Mouse (Mus musculus) CH12.LX (cell line): ENCODE results near the gene Gm42421. TPM values are rescaled to one million over a fixed set of nuclear protein-coding genes. Genes with fewer than 3 reads are reported as not detected.

Experiments
- DNase-seq: peaks from one replicate; pipeline ENCODE4 v3.0.0-alpha.2; 2013; ENCODE audit errors: extremely low read depth
- H3K27ac ChIP-seq: 2 replicates; pipeline ENCODE4 v1.5.1; 2012; ENCODE audit warnings: low read depth, mild to moderate bottlenecking, control low read depth, moderate library complexity; ENCODE audit not compliant: insufficient read depth
- H3K27me3 ChIP-seq: replicated peaks from 2 replicates; pipeline ENCODE3; 2012; ENCODE audit warnings: inconsistent platforms
- H3K36me3 ChIP-seq, 2 experiments: replicated peaks in 1 of 2; 2 replicates each; pipeline versions ENCODE3 to v1.6.1; 2012; ENCODE audit warnings: inconsistent platforms in 1 of 2, low read length in 1 of 2, mild to moderate bottlenecking in 1 of 2, mixed read lengths in 1 of 2, moderate library complexity in 1 of 2; ENCODE audit not compliant: control insufficient read depth in 1 of 2, insufficient read depth in 1 of 2
- H3K4me1 ChIP-seq, 2 experiments: 2 replicates each; pipeline ENCODE4 v1.6.1; 2012; ENCODE audit warnings: inconsistent platforms in 1 of 2, moderate library complexity in 1 of 2; ENCODE audit not compliant: insufficient read depth in 2 of 2, control insufficient read depth in 1 of 2
- H3K4me2 ChIP-seq: 2 replicates; pipeline ENCODE4 v1.6.1; 2012; ENCODE audit warnings: low read depth, mild to moderate bottlenecking, control low read depth; ENCODE audit not compliant: poor library complexity, insufficient read depth, severe bottlenecking
- H3K4me3 ChIP-seq, 3 experiments: fragments of 150-350 bp in 1 of 3; sonication (generic) in 1 of 3; replicated peaks in 1 of 3; 2 replicates each; pipeline versions ENCODE3 to v1.5.1; 2011 to 2012; ENCODE audit warnings: low read depth in 2 of 3, low read length in 2 of 3, mild to moderate bottlenecking in 2 of 3, moderate library complexity in 2 of 3, control low read depth in 1 of 3, improper control_type of control experiment in 1 of 3, inconsistent platforms in 1 of 3, mixed read lengths in 1 of 3; ENCODE audit not compliant: poor library complexity in 1 of 3
- H3K79me2 ChIP-seq: replicated peaks from 2 replicates; pipeline ENCODE4 v1.6.1; 2012; ENCODE audit warnings: mild to moderate bottlenecking, moderate library complexity; ENCODE audit not compliant: control insufficient read depth, poor library complexity, insufficient read depth, severe bottlenecking; ENCODE audit errors: extremely low read depth
- H3K9ac ChIP-seq: 2 replicates; pipeline ENCODE4 v1.6.1; 2012; ENCODE audit warnings: low read depth, mild to moderate bottlenecking, control low read depth, moderate library complexity; ENCODE audit not compliant: insufficient read depth
- H3K9me3 ChIP-seq: replicated peaks from 2 replicates; pipeline ENCODE3; 2012; ENCODE audit warnings: low read length, inconsistent platforms, mixed read lengths
- E2F4 ChIP-seq: IDR thresholded peaks from 2 replicates; pipeline ENCODE4 v1.6.1; 2011; ENCODE audit warnings: low read depth, low read length, improper control_type of control experiment; ENCODE audit not compliant: insufficient replicate concordance
- ETS1 ChIP-seq: conservative IDR thresholded peaks from 2 replicates; pipeline ENCODE4 v1.6.1; 2012; ENCODE audit warnings: low read depth, mild to moderate bottlenecking, inconsistent platforms, low read length, improper control_type of control experiment, moderate library complexity
- GABPA ChIP-seq: IDR thresholded peaks from 2 replicates; pipeline ENCODE4 v1.6.1; 2012; ENCODE audit warnings: low read depth, low read length, improper control_type of control experiment, inconsistent platforms; ENCODE audit not compliant: insufficient replicate concordance
- KAT2A ChIP-seq: IDR thresholded peaks from 2 replicates; pipeline ENCODE4 v1.6.1; 2012; ENCODE audit warnings: low read length, improper control_type of control experiment, inconsistent platforms; ENCODE audit not compliant: insufficient replicate concordance
- MAFK ChIP-seq: IDR thresholded peaks from 2 replicates; pipeline ENCODE4 v1.6.1; 2011; ENCODE audit warnings: low read length, improper control_type of control experiment; ENCODE audit not compliant: insufficient replicate concordance
- MAX ChIP-seq: IDR thresholded peaks from 2 replicates; pipeline ENCODE4 v1.6.1; 2011; ENCODE audit warnings: low read length, improper control_type of control experiment
- MAZ ChIP-seq: IDR thresholded peaks from 2 replicates; pipeline ENCODE4 v1.6.1; 2012; ENCODE audit warnings: low read depth, mild to moderate bottlenecking, inconsistent platforms, low read length, improper control_type of control experiment, moderate library complexity
- MYC ChIP-seq: IDR thresholded peaks from 2 replicates; pipeline ENCODE4 v1.6.1; 2011; ENCODE audit warnings: low read depth, mild to moderate bottlenecking, improper control_type of control experiment, low read length
- POLR2A ChIP-seq: IDR thresholded peaks from 2 replicates; pipeline ENCODE4 v1.6.1; 2011; ENCODE audit warnings: low read depth, mild to moderate bottlenecking, improper control_type of control experiment, low read length
- RAD21 ChIP-seq: IDR thresholded peaks from 2 replicates; pipeline ENCODE4 v1.6.1; 2011; ENCODE audit warnings: low read depth, mild to moderate bottlenecking, low read length, improper control_type of control experiment, moderate library complexity
- RCOR1 ChIP-seq: conservative IDR thresholded peaks from 2 replicates; pipeline ENCODE4 v1.6.1; 2012; ENCODE audit warnings: low read depth, mild to moderate bottlenecking, inconsistent platforms, low read length, improper control_type of control experiment
- SMC3 ChIP-seq: IDR thresholded peaks from 2 replicates; pipeline ENCODE4 v1.6.1; 2011; ENCODE audit warnings: low read depth, low read length, improper control_type of control experiment
- TBP ChIP-seq: conservative IDR thresholded peaks from 2 replicates; pipeline ENCODE4 v1.6.1; 2011; ENCODE audit warnings: low read depth, low read length, improper control_type of control experiment
- ZKSCAN1 ChIP-seq: IDR thresholded peaks from 2 replicates; pipeline ENCODE4 v1.6.1; 2012; ENCODE audit warnings: low read depth, inconsistent platforms, low read length, improper control_type of control experiment, borderline replicate concordance
- ZMIZ1 ChIP-seq: IDR thresholded peaks from 2 replicates; pipeline ENCODE4 v1.6.1; 2012; ENCODE audit warnings: low read depth, mild to moderate bottlenecking, inconsistent platforms, low read length, improper control_type of control experiment
- dilution Hi-C: fragments of 300-500 bp; cut with MboI; formaldehyde crosslinking; loops from 2 replicates; pipeline ENCODE4 v1.14.3; 2020; ENCODE audit warnings: low sequenced_read_pairs; ENCODE audit not compliant: extremely low pct_unique_long_range_greater_than_20kb, extremely low pct_ligation_motif_present
- in situ Hi-C: fragments of 300-500 bp; cut with MboI; formaldehyde crosslinking; loops from 3 replicates; pipeline ENCODE4 v1.14.3; 2019; ENCODE audit warnings: low sequenced_read_pairs, low pct_ligation_motif_present, low pct_unique_long_range_greater_than_20kb, mixed read lengths
- polyA plus RNA-seq: library from polyadenylated mRNA; unstranded; fragments of >175 nt; gene quantifications from 2 replicates; pipeline ENCODE4 v1.2.1, GENCODE M21; 2012; ENCODE audit warnings: low read depth; ENCODE audit not compliant: insufficient read length
- total RNA-seq, 2 experiments: library from RNA; depleted of rRNA; stranded (reverse); fragments of 300-350 nt in 1 of 2; fragments of >200 nt in 1 of 2; gene quantifications; 2 replicates each; pipeline ENCODE4 v1.2.3; 2012 to 2014

The Gm42421 gene
- total and polyA plus RNA-seq, 3 experiments: 0.59 to 1.4 (median 1.0) TPM

DNA sequence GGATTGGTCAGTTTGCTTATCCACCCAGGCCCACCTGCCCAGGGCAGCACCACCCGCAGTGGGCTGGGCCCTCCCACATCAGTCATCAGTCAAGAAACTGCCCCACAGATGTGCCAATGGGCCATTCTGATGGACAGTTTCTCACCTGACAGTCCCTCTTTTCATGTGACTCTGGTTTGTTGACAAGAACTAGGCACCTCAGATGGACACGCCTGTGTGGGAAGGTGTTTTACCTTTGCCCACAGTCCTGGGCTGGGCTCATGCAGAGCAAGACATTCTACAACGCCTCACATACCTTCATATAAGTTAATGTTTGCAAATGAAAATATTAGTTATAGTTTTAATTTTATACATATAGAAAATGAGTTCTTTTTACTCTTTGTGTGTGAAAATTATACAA is 9.9 kb upstream of the Gm42421 start:
- H3K27me3 ChIP-seq: no peaks in the 10 kb centered on the region
- H3K4me2 ChIP-seq: no peak overlapping the region
- dilution Hi-C loops (no loop called here), in situ Hi-C loops (no loop called here)
- H3K4me3 ChIP-seq: no peak overlapping the region
- H3K79me2 ChIP-seq: peaks cover 6% of the 10 kb centered on the region
- no peak for DNase-seq
- peaks cover 58 to 83% of the 10 kb centered on the region in 2 experiments for H3K36me3 ChIP-seq
- TF ChIP-seq MAFK: 0 out of 2 replicates have a peak, but pooled peaks have one; percentile 49
- TF ChIP-seq E2F4: no peak
- TF ChIP-seq KAT2A: no peak
- no peaks in the 10 kb centered on the region for H3K9me3 ChIP-seq
- H3K27ac ChIP-seq: no peak overlapping the region
- no peaks in the 10 kb centered on the region for H3K4me1 ChIP-seq
- H3K9ac ChIP-seq: no peak overlapping the region

DNA sequence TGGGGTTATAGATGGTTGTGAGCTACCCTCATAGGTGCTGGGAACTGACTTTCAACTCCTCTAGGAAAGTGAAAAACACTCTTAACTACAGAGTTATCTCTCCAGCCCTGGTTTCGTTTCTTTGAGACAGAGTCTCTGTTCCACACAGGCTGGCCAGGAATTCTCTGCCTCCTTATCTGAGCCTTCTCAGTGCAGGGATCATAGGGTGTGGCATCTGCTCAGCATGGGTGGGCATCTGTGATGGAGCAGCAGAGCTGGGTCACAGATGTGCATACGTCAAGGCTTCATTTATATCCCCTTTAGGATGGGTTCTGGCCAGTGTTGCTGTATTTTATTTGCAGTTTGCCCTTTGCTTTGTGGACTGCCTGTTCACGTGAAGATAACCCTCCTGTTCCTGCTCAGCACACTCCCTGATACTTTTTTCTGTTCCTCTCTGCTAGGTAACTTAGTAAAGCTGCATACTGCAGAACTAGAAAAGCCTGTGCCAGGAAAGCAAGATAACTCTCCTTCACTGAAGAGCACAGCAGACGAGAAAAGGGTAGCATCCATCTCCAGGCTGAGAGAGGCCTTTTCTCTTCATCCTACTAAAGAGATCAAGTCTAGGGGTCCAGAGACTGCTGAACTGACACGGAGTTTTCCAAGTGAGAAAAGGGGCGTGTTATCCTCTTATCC is 3.1 kb upstream of the Gm42421 start:
- Histone ChIP-seq H3K36me3 (peaks cover 75 to 90% of the 10 kb centered on the region in 2 experiments), H3K27me3 (no peaks in the 10 kb centered on the region), H3K27ac (no peak overlapping the region), H3K9me3 (no peaks in the 10 kb centered on the region), H3K4me3 (no peak overlapping the region), H3K4me1 (no peaks in the 10 kb centered on the region), H3K9ac (no peak overlapping the region), H3K79me2 (no peaks in the 10 kb centered on the region; the same call in 1 of the 2 replicates), H3K4me2 (no peak overlapping the region)
- in situ Hi-C loops: no loop called here
- dilution Hi-C loops: no loop called here
- DNase-seq: no peak
- no peak for TF ChIP-seq MAZ
- no peak for TF ChIP-seq MAX
- TF ChIP-seq ZMIZ1: no peak

DNA sequence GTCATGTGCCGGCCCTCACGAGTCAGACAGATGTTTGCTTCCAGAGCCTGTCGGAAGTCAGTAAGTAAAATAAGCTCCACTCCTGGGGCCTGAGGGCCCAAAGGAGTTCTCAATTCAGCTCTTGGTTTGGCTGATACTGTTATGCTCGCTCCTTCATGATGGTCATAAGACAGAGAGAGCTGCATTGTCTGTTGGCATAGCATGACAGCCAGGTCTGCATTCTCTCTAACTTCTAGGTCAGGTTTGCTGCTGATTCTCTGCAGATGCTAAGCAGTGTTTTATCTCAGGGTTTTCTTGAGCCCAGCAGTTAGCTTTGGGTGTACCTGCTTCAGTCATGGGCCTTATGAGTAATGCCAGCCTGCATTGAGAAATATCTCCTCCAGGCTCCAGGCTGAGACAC is 1.3 kb downstream of the Gm42421 start:
- H3K4me1 ChIP-seq: no peaks in the 10 kb centered on the region
- dilution Hi-C loops: no loop called here
- H3K4me3 ChIP-seq: no peak overlapping the region
- in situ Hi-C loops: no loop called here
- no peak for DNase-seq
- peaks cover 67 to 86% of the 10 kb centered on the region in 2 experiments for H3K36me3 ChIP-seq
- no peak for TF ChIP-seq SMC3
- TF ChIP-seq POLR2A: no peak
- no peak for TF ChIP-seq TBP
- no peak for TF ChIP-seq ZMIZ1
- TF ChIP-seq ZKSCAN1: no peak
- TF ChIP-seq MAZ: no peak
- no peak for TF ChIP-seq RCOR1
- TF ChIP-seq RAD21: no peak
- no peak for TF ChIP-seq E2F4
- TF ChIP-seq ETS1: no peak
- no peak for TF ChIP-seq MYC
- no peak for TF ChIP-seq GABPA
- TF ChIP-seq, all 38 proteins: peak for 0
- Histone ChIP-seq H3K79me2 (no peaks in the 10 kb centered on the region), H3K9me3 (no peaks in the 10 kb centered on the region), H3K4me2 (no peak overlapping the region), H3K9ac (no peak overlapping the region), H3K27ac (no peak overlapping the region), H3K27me3 (no peaks in the 10 kb centered on the region)
